Mouse (Mus musculus) thymus, adult 2 months (tissue): ENCODE measurements around the gene Fam162a.

Experiments
- CTCF ChIP-seq: fragments of 200-500 bp; IDR thresholded peaks from 2 replicates; pipeline ENCODE4 v1.5.1; 2012; ENCODE audit warnings: mild to moderate bottlenecking, control low read depth, low read length, moderate library complexity, borderline replicate concordance; ENCODE audit not compliant: control insufficient read depth, poor library complexity, insufficient read depth; ENCODE audit errors: extremely low read depth
- POLR2A ChIP-seq: fragments of 200-500 bp; IDR thresholded peaks from 2 replicates; pipeline ENCODE4 v1.6.1; 2012; ENCODE audit warnings: mild to moderate bottlenecking, low read length, control low read depth, moderate library complexity; ENCODE audit not compliant: control insufficient read depth, poor library complexity, insufficient read depth; ENCODE audit errors: extremely low read depth

- TF ChIP-seq CTCF: no peak
- no peak for TF ChIP-seq POLR2A
Measured at GRCm38 (mm10) chr16:36047538-36047937, 23.9 kb downstream of the Fam162a start.
